Mouse (Mus musculus) midbrain, embryonic 11.5 days (tissue): ENCODE results near the gene Tmprss4. TPM values are rescaled to one million over a fixed set of nuclear protein-coding genes. Genes with fewer than 3 reads are reported as not detected.
A peak's percentile ranks its signal among the peaks of the same experiment; 100 is the strongest.

Experiments
- ATAC-seq: fragments of 200-750 bp; cut with Nextera tagmentation; 2 replicates; pipeline ENCODE4 v1.8.0; 2017; ENCODE audit warnings: moderate TSS enrichment, moderate library complexity; ENCODE audit not compliant: low FRiP score
- DNase-seq: peaks from one replicate; pipeline ENCODE4 v3.0.0; 2015; ENCODE audit warnings: low spot score; ENCODE audit errors: missing footprints
- H3K27ac ChIP-seq: fragments of 300-500 bp; sonication (generic); 2 replicates; pipeline ENCODE4 v1.5.1; 2014; ENCODE audit warnings: low read depth, low read length
- H3K27me3 ChIP-seq: fragments of 300-500 bp; sonication (generic); 2 replicates; pipeline ENCODE4 v1.6.1; 2014; ENCODE audit warnings: mild to moderate bottlenecking, low read length, moderate library complexity, mixed read lengths; ENCODE audit not compliant: control insufficient read depth, insufficient read depth
- H3K36me3 ChIP-seq: fragments of 300-500 bp; sonication (generic); 2 replicates; pipeline ENCODE4 v1.6.1; 2014; ENCODE audit warnings: mild to moderate bottlenecking, low read length, moderate library complexity, mixed read lengths; ENCODE audit not compliant: control insufficient read depth, insufficient read depth
- H3K4me1 ChIP-seq: fragments of 300-500 bp; sonication (generic); 2 replicates; pipeline ENCODE4 v1.6.1; 2014; ENCODE audit warnings: low read length; ENCODE audit not compliant: control insufficient read depth, insufficient read depth
- H3K4me2 ChIP-seq: fragments of 300-500 bp; sonication (generic); 2 replicates; pipeline ENCODE4 v1.6.1; 2014; ENCODE audit warnings: mild to moderate bottlenecking, moderate library complexity
- H3K4me3 ChIP-seq: fragments of 300-500 bp; sonication (generic); 2 replicates; pipeline ENCODE4 v1.5.1; 2014; ENCODE audit warnings: low read depth, low read length
- H3K9ac ChIP-seq: fragments of 300-500 bp; sonication (generic); 2 replicates; pipeline ENCODE4 v1.6.1; 2014; ENCODE audit warnings: low read length
- H3K9me3 ChIP-seq: fragments of 300-500 bp; sonication (generic); 2 replicates; pipeline ENCODE4 v1.6.1; 2016; ENCODE audit warnings: low read length; ENCODE audit not compliant: control insufficient read depth
- WGBS: fragments of 180-500 bp; shearing (Covaris S2); extraction: QIAGEN DNeasy Blood & Tissue Kit; methylation state at CpG from one replicate; pipeline ENCODE4 v1.1.7; 2014; 5-methylcytosine and 5-hydroxymethylcytosine counted together
- polyA plus RNA-seq: library from polyadenylated mRNA; unstranded; fragments of >200 nt; fragmentation: Nextera tagmentation; extraction: Ambion mirVana; gene quantifications from 2 replicates; pipeline ENCODE4 v1.2.1, GENCODE M21; 2014

The Tmprss4 gene
- polyA plus RNA-seq, 1 experiment from 2014 or later: not detected

GRCm38 (mm10) chr9:45236744-45237143 is 32.9 kb upstream of the Tmprss4 start:
- ATAC-seq (no peak), DNase-seq (peak; percentile 28)
- H3K27me3 ChIP-seq: no peaks in the 10 kb centered on the region
- H3K9ac ChIP-seq: no peak overlapping the region
- no peaks in the 10 kb centered on the region for H3K4me1 ChIP-seq
- WGBS: 53% methylated on average over 7 of the region's 7 CpGs
- no peak overlapping the region for H3K4me2 ChIP-seq
- no peaks in the 10 kb centered on the region for H3K36me3 ChIP-seq
- no peak overlapping the region for H3K27ac ChIP-seq
- H3K4me3 ChIP-seq: no peak overlapping the region
- no peaks in the 10 kb centered on the region for H3K9me3 ChIP-seq

GRCm38 (mm10) chr9:45235668-45236227 is 31.9 kb upstream of the Tmprss4 start:
- no peak overlapping the region for H3K9ac ChIP-seq
- H3K4me1 ChIP-seq: no peaks in the 10 kb centered on the region
- H3K36me3 ChIP-seq: no peaks in the 10 kb centered on the region
- DNase-seq (no peak), ATAC-seq (no peak)
- WGBS: 83% methylated on average over 6 of the region's 6 CpGs
- H3K4me3 ChIP-seq: no peak overlapping the region
- no peak overlapping the region for H3K27ac ChIP-seq
- H3K9me3 ChIP-seq: no peaks in the 10 kb centered on the region
- H3K27me3 ChIP-seq: no peaks in the 10 kb centered on the region
- no peak overlapping the region for H3K4me2 ChIP-seq

GRCm38 (mm10) chr9:45229359-45229758 is 25.5 kb upstream of the Tmprss4 start:
- no peaks in the 10 kb centered on the region for H3K36me3 ChIP-seq
- H3K27ac ChIP-seq: no peak overlapping the region
- ATAC-seq: no peak
- no peak for DNase-seq
- no peaks in the 10 kb centered on the region for H3K4me1 ChIP-seq
- H3K27me3 ChIP-seq: no peaks in the 10 kb centered on the region
- WGBS: 87% methylated on average over 8 of the region's 8 CpGs
- H3K4me2 ChIP-seq: no peak overlapping the region
- no peak overlapping the region for H3K4me3 ChIP-seq
- H3K9me3 ChIP-seq: no peaks in the 10 kb centered on the region
- H3K9ac ChIP-seq: no peak overlapping the region

- no peaks in the 10 kb centered on the region for H3K36me3 ChIP-seq
- 20% methylated on average over 6 of the region's 6 CpGs for whole genome bisulfite sequencing
- DNase-seq (peak; percentile 99), ATAC-seq (no peak)
- no peak overlapping the region for H3K4me3 ChIP-seq
- H3K27me3 ChIP-seq: no peaks in the 10 kb centered on the region
- H3K4me2 ChIP-seq: no peak overlapping the region
- no peak overlapping the region for H3K9ac ChIP-seq
- no peaks in the 10 kb centered on the region for H3K4me1 ChIP-seq
- no peak overlapping the region for H3K27ac ChIP-seq
- H3K9me3 ChIP-seq: no peaks in the 10 kb centered on the region
Observed at GRCm38 (mm10) chr9:45221567-45221966, 17.7 kb upstream of the Tmprss4 start.

- Histone ChIP-seq H3K27me3 (no peaks in the 10 kb centered on the region), H3K4me1 (no peaks in the 10 kb centered on the region), H3K4me3 (no peak overlapping the region), H3K4me2 (no peak overlapping the region), H3K27ac (no peak overlapping the region), H3K9ac (no peak overlapping the region), H3K36me3 (no peaks in the 10 kb centered on the region), H3K9me3 (no peaks in the 10 kb centered on the region)
- DNase-seq (peak; percentile 59), ATAC-seq (no peak)
- 74% methylated on average over 3 of the region's 3 CpGs for WGBS
Observed at GRCm38 (mm10) chr9:45219644-45220043, 15.8 kb upstream of the Tmprss4 start.

GRCm38 (mm10) chr9:45215526-45216179 is 11.8 kb upstream of the Tmprss4 start:
- Histone ChIP-seq H3K36me3 (no peaks in the 10 kb centered on the region), H3K4me1 (no peaks in the 10 kb centered on the region), H3K27me3 (no peaks in the 10 kb centered on the region), H3K27ac (no peak overlapping the region), H3K9me3 (no peaks in the 10 kb centered on the region), H3K9ac (no peak overlapping the region), H3K4me2 (no peak overlapping the region), H3K4me3 (no peak overlapping the region)
- ATAC-seq (no peak), DNase-seq (peak; percentile 69)
- WGBS: 67% methylated on average over 11 of the region's 11 CpGs

- Histone ChIP-seq H3K9ac (no peak overlapping the region), H3K27ac (no peak overlapping the region), H3K4me1 (no peaks in the 10 kb centered on the region), H3K27me3 (no peaks in the 10 kb centered on the region), H3K4me2 (no peak overlapping the region), H3K9me3 (no peaks in the 10 kb centered on the region), H3K4me3 (no peak overlapping the region), H3K36me3 (no peaks in the 10 kb centered on the region)
- DNase-seq (peak; percentile 31), ATAC-seq (no peak)
- WGBS: 73% methylated on average over 6 of the region's 6 CpGs
Observed at GRCm38 (mm10) chr9:45212001-45212400, 8.1 kb upstream of the Tmprss4 start.

- WGBS: 90% methylated on average over 7 of the region's 7 CpGs
Observed at GRCm38 (mm10) chr9:45207015-45207743, 3.3 kb upstream of the Tmprss4 start.

GRCm38 (mm10) chr9:45206121-45206520 is 2.2 kb upstream of the Tmprss4 start:
- H3K9ac ChIP-seq: no peak overlapping the region
- no peak overlapping the region for H3K27ac ChIP-seq
- no peaks in the 10 kb centered on the region for H3K4me1 ChIP-seq
- ATAC-seq: no peak
- H3K4me2 ChIP-seq: no peak overlapping the region
- WGBS: 75% methylated on average over 4 of the region's 4 CpGs
- no peaks in the 10 kb centered on the region for H3K9me3 ChIP-seq
- peak; percentile 68 for DNase-seq
- no peak overlapping the region for H3K4me3 ChIP-seq
- H3K36me3 ChIP-seq: no peaks in the 10 kb centered on the region
- no peaks in the 10 kb centered on the region for H3K27me3 ChIP-seq

More at GRCm38 (mm10) chr9:45207015-45207743, 3.3 kb upstream of the Tmprss4 start:
- Histone ChIP-seq H3K36me3 (no peaks in the 10 kb centered on the region), H3K27ac (no peak overlapping the region), H3K27me3 (no peaks in the 10 kb centered on the region), H3K4me1 (no peaks in the 10 kb centered on the region), H3K4me3 (no peak overlapping the region), H3K9ac (no peak overlapping the region), H3K9me3 (no peaks in the 10 kb centered on the region), H3K4me2 (no peak overlapping the region)
- peak; percentile 66 for DNase-seq
- ATAC-seq: no peak
